Mouse (Mus musculus) adipose tissue, adult 10 weeks (tissue): ENCODE results near the gene Ifna11. TPM values are rescaled to one million over a fixed set of nuclear protein-coding genes. Genes with fewer than 3 reads are reported as not detected.

Source experiments
- polyA plus RNA-seq: library from polyadenylated mRNA; stranded (reverse); fragments of 350-450 nt; fragmentation: Illumina TruSeq; extraction: RNeasy Lipid Tissue Mini Kit (QIAGEN cat#74804); gene quantifications from one replicate; pipeline ENCODE4 v1.2.3, GENCODE M21; 2014; ENCODE audit warnings: low read depth, low replicate concordance

Gene Ifna11
- polyA plus RNA-seq: not detected

DNA sequence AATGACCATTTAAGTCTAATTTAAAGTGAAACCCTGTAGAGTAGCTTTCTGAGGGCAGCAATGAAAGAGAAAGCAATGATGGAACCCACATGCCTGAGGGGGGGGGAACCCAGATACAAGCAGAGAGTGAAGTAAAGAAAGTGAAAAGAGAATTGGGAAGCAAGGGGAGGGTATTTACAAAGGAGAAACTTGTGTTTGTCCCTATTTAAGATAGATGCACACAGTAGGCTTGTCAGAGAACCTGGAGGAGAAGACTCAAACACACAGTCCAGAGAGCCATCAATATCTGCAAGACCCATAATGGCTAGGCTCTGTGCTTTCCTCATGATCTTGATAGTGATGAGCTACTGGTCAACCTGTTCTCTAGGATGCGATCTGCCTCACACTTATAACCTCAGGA, at the start of gene Ifna11:
Gene Ifna11 (plus strand): TSS at position 301 of the 400 bp plus-strand sequence.

DNA sequence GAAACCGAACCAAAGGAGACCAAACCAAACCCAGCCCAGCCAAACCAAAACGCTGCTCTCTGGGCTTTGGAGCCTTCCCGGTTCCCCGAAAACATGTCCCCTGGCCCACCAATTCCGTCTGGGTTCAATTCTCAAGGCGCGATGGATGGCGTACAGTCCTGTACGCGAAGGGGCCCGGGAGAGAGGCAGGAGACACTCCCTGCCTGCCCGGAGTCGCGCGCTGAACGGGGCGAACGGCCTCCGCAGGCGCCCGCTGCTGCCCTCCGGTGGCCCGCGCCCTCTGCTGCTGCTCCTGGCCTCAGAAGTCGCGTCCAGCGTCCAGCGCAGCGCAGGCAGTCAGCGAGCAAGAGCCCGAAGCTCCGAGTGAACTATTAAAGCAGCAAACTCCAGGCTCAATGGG, 46.2 kb upstream of the Ifna11 start, which contains the start of gene Gm13290:
Gene Gm13290 (plus strand): TSS at position 301 of the 400 bp plus-strand sequence.

DNA sequence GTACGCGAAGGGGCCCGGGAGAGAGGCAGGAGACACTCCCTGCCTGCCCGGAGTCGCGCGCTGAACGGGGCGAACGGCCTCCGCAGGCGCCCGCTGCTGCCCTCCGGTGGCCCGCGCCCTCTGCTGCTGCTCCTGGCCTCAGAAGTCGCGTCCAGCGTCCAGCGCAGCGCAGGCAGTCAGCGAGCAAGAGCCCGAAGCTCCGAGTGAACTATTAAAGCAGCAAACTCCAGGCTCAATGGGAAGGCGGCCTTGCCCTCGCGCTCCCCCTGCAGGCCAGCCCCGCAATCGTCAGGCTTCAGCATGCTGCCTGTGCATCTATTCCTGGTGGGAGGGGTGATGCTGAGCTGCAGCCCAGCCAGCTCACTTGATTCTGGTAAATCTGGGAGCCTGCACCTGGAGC, 43.1 kb upstream of the Ifna11 start, which contains the start of gene Gm13289:
Gene Gm13289 (plus strand): TSS at position 301 of the 400 bp plus-strand sequence.

DNA sequence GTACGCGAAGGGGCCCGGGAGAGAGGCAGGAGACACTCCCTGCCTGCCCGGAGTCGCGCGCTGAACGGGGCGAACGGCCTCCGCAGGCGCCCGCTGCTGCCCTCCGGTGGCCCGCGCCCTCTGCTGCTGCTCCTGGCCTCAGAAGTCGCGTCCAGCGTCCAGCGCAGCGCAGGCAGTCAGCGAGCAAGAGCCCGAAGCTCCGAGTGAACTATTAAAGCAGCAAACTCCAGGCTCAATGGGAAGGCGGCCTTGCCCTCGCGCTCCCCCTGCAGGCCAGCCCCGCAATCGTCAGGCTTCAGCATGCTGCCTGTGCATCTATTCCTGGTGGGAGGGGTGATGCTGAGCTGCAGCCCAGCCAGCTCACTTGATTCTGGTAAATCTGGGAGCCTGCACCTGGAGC, 40.2 kb upstream of the Ifna11 start, which contains the start of gene Gm13272:
Gene Gm13272 (plus strand): TSS at position 301 of the 400 bp plus-strand sequence.

DNA sequence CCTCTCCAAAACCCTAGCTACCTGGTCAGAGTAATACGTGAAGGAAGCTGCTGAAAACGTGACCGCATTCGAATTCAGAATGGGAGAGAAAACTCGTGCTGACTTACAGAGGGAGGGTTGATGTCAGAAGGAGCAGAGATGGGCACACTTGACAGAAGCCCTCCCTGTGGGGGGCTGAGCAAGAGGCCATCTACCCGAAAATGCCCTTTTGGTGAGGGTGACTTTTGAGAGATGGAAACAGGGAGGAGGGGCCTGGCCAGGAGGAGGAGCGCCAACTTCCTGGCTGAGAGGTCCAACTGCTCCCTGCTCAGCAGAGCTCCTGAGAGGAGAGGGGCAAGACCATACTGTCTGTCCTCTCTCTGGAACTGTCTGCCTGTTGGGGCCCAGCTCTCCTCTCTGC, 37.9 kb upstream of the Ifna11 start, which contains the start of gene Ifnz:
Gene Ifnz (plus strand): TSS at position 301 of the 400 bp plus-strand sequence.

DNA sequence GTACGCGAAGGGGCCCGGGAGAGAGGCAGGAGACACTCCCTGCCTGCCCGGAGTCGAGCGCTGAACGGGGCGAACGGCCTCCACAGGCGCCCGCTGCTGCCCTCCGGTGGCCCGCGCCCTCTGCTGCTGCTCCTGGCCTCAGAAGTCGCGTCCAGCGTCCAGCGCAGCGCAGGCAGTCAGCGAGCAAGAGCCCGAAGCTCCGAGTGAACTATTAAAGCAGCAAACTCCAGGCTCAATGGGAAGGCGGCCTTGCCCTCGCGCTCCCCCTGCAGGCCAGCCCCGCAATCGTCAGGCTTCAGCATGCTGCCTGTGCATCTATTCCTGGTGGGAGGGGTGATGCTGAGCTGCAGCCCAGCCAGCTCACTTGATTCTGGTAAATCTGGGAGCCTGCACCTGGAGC, 34.4 kb upstream of the Ifna11 start, which contains the start of gene Gm13276:
Gene Gm13276 (plus strand): TSS at position 301 of the 400 bp plus-strand sequence.

DNA sequence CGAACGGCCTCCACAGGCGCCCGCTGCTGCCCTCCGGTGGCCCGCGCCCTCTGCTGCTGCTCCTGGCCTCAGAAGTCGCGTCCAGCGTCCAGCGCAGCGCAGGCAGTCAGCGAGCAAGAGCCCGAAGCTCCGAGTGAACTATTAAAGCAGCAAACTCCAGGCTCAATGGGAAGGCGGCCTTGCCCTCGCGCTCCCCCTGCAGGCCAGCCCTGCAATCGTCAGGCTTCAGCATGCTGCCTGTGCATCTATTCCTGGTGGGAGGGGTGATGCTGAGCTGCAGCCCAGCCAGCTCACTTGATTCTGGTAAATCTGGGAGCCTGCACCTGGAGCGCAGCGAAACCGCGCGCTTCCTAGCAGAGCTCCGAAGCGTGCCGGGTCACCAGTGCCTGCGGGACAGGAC, 31.4 kb upstream of the Ifna11 start, which contains the start of gene Gm13277:
Gene Gm13277 (plus strand): TSS at position 231 of the 400 bp plus-strand sequence.

DNA sequence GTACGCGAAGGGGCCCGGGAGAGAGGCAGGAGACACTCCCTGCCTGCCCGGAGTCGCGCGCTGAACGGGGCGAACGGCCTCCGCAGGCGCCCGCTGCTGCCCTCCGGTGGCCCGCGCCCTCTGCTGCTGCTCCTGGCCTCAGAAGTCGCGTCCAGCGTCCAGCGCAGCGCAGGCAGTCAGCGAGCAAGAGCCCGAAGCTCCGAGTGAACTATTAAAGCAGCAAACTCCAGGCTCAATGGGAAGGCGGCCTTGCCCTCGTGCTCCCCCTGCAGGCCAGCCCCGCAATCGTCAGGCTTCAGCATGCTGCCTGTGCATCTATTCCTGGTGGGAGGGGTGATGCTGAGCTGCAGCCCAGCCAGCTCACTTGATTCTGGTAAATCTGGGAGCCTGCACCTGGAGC, 28.5 kb upstream of the Ifna11 start, which contains the start of gene Gm13278:
Gene Gm13278 (plus strand): TSS at position 301 of the 400 bp plus-strand sequence.

DNA sequence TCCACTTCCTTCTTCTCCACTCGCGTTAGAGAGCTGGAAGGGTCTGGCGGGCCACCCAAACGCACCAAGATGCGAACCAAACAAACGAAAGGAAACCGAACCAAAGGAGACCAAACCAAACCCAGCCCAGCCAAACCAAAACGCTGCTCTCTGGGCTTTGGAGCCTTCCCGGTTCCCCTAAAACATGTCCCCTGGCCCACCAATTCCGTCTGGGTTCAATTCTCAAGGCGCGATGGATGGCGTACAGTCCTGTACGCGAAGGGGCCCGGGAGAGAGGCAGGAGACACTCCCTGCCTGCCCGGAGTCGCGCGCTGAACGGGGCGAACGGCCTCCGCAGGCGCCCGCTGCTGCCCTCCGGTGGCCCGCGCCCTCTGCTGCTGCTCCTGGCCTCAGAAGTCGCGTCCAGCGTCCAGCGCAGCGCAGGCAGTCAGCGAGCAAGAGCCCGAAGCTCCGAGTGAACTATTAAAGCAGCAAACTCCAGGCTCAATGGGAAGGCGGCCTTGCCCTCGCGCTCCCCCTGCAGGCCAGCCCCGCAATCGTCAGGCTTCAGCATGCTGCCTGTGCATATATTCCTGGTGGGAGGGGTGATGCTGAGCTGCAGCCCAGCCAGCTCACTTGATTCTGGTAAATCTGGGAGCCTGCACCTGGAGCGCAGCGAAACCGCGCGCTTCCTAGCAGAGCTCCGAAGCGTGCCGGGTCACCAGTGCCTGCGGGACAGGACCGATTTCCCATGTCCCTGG, 25.7 kb upstream of the Ifna11 start, which contains the start of gene Gm13275:
Gene Gm13275 (plus strand): TSS at position 552 of the 740 bp plus-strand sequence.

DNA sequence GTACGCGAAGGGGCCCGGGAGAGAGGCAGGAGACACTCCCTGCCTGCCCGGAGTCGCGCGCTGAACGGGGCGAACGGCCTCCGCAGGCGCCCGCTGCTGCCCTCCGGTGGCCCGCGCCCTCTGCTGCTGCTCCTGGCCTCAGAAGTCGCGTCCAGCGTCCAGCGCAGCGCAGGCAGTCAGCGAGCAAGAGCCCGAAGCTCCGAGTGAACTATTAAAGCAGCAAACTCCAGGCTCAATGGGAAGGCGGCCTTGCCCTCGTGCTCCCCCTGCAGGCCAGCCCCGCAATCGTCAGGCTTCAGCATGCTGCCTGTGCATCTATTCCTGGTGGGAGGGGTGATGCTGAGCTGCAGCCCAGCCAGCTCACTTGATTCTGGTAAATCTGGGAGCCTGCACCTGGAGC, 22.7 kb upstream of the Ifna11 start, which contains the start of gene Gm13279:
Gene Gm13279 (plus strand): TSS at position 301 of the 400 bp plus-strand sequence.

DNA sequence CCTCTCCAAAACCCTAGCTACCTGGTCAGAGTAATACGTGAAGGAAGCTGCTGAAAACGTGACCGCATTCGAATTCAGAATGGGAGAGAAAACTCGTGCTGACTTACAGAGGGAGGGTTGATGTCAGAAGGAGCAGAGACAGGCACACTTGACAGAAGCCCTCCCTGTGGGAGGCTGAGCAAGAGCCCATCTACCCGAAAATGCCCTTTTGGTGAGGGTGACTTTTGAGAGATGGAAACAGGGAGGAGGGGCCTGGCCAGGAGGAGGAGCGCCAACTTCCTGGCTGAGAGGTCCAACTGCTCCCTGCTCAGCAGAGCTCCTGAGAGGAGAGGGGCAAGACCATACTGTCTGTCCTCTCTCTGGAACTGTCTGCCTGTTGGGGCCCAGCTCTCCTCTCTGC, 20.4 kb upstream of the Ifna11 start, which contains the start of gene Gm13285:
Gene Gm13285 (plus strand): TSS at position 301 of the 400 bp plus-strand sequence.

DNA sequence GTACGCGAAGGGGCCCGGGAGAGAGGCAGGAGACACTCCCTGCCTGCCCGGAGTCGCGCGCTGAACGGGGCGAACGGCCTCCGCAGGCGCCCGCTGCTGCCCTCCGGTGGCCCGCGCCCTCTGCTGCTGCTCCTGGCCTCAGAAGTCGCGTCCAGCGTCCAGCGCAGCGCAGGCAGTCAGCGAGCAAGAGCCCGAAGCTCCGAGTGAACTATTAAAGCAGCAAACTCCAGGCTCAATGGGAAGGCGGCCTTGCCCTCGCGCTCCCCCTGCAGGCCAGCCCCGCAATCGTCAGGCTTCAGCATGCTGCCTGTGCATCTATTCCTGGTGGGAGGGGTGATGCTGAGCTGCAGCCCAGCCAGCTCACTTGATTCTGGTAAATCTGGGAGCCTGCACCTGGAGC, 16.8 kb upstream of the Ifna11 start, which contains the start of gene Gm13287:
Gene Gm13287 (plus strand): TSS at position 301 of the 400 bp plus-strand sequence.

DNA sequence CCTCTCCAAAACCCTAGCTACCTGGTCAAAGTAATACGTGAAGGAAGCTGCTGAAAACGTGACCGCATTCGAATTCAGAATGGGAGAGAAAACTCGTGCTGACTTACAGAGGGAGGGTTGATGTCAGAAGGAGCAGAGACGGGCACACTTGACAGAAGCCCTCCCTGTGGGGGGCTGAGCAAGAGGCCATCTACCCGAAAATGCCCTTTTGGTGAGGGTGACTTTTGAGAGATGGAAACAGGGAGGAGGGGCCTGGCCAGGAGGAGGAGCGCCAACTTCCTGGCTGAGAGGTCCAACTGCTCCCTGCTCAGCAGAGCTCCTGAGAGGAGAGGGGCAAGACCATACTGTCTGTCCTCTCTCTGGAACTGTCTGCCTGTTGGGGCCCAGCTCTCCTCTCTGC, 14.5 kb upstream of the Ifna11 start, which contains the start of gene Gm13288:
Gene Gm13288 (plus strand): TSS at position 301 of the 400 bp plus-strand sequence.

DNA sequence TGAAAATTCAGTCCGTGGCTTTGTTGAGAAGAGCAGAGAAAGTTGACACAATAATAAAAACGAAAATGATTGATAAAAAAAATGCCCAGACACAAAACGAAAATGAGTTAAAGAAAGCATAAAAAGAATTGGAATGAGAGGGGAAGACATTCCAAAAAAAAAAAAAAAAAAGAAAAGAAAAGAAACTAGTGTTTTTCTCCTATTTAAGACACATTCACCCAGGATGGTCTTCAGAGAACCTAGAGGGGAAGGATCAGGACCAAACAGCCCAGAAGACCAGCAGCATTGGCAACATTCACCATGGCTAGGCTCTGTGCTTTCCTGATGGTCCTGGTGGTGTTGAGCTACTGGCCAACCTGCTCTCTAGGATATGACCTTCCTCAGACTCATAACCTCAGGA, 3.8 kb upstream of the Ifna11 start, which contains the start of gene Ifna7:
Gene Ifna7 (plus strand): TSS at position 301 of the 400 bp plus-strand sequence.

DNA sequence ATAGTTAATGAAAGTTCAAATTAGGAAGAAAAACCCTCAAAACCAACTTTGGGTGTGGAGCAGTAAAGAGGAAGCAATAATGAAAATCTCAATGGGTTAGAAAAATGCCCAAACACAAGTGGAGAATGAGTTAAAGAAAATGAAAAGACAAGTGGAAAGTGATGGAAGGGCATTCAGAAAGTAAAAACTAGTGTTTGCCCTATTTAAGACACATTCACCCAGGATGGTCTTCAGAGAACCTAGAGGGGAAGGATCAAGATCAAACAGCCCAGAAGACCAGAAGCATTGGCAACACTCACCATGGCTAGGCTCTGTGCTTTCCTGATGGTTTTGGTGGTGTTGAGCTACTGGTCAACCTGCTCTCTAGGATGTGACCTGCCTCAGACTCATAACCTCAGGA, 7.4 kb downstream of the Ifna11 start, which contains the start of gene Ifna6:
Gene Ifna6 (plus strand): TSS at position 301 of the 400 bp plus-strand sequence.

DNA sequence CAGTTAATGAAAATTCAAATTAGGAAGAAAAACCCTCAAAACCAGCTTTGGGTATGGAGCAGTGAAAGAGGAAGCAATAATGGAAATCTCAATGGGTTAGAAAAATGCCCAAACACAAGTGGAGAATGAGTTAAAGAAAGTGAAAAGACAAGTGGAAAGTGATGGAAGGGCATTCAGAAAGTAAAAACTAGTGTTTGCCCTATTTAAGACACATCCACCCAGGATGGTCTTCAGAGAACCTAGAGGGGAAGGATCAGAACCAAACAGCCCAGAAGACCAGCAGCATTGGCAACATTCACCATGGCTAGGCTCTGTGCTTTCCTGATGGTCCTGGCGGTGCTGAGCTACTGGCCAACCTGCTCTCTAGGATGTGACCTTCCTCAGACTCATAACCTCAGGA, 15.5 kb downstream of the Ifna11 start, which contains the start of gene Ifna5:
Gene Ifna5 (plus strand): TSS at position 301 of the 400 bp plus-strand sequence.

DNA sequence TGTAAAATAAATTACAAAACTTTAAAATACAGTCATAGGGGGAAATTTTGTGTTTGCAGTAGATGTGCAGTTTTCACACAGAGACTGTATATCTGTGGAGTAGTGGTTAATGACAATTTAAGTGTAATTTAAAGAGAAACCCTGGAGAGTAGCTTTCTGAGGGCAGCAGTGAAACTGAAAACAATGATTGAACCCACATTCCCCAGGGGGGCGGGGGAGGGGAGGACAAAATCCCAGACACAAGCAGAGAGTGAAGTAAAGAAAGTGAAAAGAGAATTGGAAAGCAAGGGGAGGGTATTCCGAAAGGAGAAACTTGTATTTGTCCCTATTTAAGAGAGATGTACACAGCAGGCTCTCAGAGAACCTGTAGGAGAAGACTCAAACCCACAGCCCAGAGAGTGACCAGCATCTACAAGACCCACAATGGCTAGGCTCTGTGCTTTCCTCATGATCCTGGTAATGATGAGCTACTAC, 21.7 kb downstream of the Ifna11 start, which contains the start of gene Ifna4:
Gene Ifna4 (plus strand): TSS at position 424 of the 474 bp plus-strand sequence.

DNA sequence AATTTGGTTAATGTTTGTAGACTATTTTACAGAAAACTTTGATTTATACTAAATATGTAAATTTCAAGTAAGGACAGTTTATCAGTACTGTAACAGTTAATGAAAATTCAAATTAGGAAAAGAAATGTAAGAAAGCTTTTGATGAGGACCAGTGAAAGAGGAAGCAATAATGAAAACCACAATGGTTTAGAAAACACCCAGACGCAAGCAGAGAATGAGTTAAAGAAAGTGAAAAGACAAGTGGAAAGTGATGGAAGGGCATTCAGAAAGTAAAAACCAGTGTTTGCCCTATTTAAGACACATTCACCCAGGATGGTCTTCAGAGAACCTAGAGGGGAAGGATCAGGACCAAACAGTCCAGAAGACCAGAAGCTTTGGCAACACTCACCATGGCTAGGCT, 29.9 kb downstream of the Ifna11 start, which contains the start of gene Ifna1:
Gene Ifna1 (plus strand): TSS at position 390 of the 400 bp plus-strand sequence.

